Mouse (Mus musculus) brain, embryonic 14.5 days (tissue): ENCODE measurements around the gene Abcd2.

Experiments
- CTCF ChIP-seq: fragments of 200-500 bp; IDR thresholded peaks from 2 replicates; pipeline ENCODE4 v1.5.1; 2012; ENCODE audit warnings: inconsistent platforms, mild to moderate bottlenecking, moderate library complexity, borderline replicate concordance; ENCODE audit not compliant: insufficient read depth, insufficient read length; ENCODE audit errors: extremely low read depth
- POLR2A ChIP-seq: fragments of 200-500 bp; IDR thresholded peaks from 2 replicates; pipeline ENCODE4 v1.6.1; 2012; ENCODE audit warnings: mild to moderate bottlenecking, inconsistent platforms, borderline replicate concordance; ENCODE audit not compliant: poor library complexity, insufficient read depth, insufficient read length, severe bottlenecking; ENCODE audit errors: extremely low read depth

- TF ChIP-seq CTCF (no peak), POLR2A (no peak)
Measured at GRCm38 (mm10) chr15:91167850-91168562, 23.6 kb downstream of the Abcd2 start.
